Comparison of ENCODE assay signal across 20 mouse cellular contexts in the genomic region with DNA sequence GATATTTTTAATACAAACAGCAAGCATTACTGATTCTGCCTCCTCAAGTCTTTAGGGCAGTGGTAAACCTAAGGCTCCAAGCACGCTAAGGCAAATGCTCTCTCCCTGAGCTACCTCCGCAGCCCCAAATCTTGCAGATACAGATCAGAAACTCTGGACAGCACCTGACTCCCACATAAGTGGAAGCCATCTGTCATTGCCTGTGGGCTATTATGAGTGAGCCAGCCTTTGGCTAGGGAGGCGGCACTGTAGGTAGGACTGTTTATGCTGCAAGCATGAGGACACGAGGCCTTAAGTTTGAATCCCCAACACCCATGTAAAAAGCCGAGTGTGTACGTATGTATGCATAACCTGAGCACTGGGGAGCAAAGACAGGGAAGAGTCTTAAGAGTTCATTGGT. TPM values are rescaled to one million over a fixed set of nuclear protein-coding genes. Genes with fewer than 3 reads are reported as not detected.
DNase-seq lines count a peak whose midpoint lies in the region.
"Had no signal": no experiment of that assay in that cellular context is flagged by ENCODE, and none has a peak within 500 bp of the region (broad histone marks: within the 10 kb centered on the region; RNA-seq: fewer than 3 reads in every experiment).

No protein-coding gene starts in this region.

- no peak overlapping the region for H3K4me3 ChIP-seq in forebrain, embryonic 10.5 days
- H3K4me3 ChIP-seq: limb, embryonic 12.5 days; liver, embryonic 13.5 days had no signal

- H3K4me1 ChIP-seq in forebrain, embryonic 10.5 days, result no peaks in the 10 kb centered on the region
- H3K4me1 ChIP-seq: liver, embryonic 13.5 days had no signal

- no peak overlapping the region for H3K27ac ChIP-seq in forebrain, embryonic 10.5 days
- H3K27ac ChIP-seq: limb, embryonic 12.5 days; liver, embryonic 13.5 days; macrophage had no signal

- 92% methylated on average over 6 of the region's 6 CpGs for WGBS in forebrain, embryonic 10.5 days

- no peaks in the 10 kb centered on the region for H3K27me3 ChIP-seq in forebrain, embryonic 10.5 days (ENCODE audit: poor library complexity, severe bottlenecking)
- H3K27me3 ChIP-seq: CH12.LX; limb, embryonic 12.5 days; liver, embryonic 13.5 days had no signal

- no peaks in the 10 kb centered on the region for H3K36me3 ChIP-seq in forebrain, embryonic 10.5 days (replicated peaks)
- H3K36me3 ChIP-seq: limb, embryonic 12.5 days; liver, embryonic 13.5 days had no signal

- no peaks in the 10 kb centered on the region for H3K9me3 ChIP-seq in forebrain, embryonic 10.5 days
- H3K9me3 ChIP-seq: limb, embryonic 12.5 days; liver, embryonic 13.5 days had no signal

- peak; percentile 53 to 71 for DNase-seq in frontal cortex, adult 2 months (ENCODE audit: extremely low spot score in 1 of 2, low spot score in 1 of 2)
- no peak for DNase-seq in frontal cortex, postnatal 25 days (ENCODE audit: low spot score in 2 of 2)
- peak; percentile 61 to 67 for DNase-seq in right cerebral cortex, adult 2 months (ENCODE audit: low spot score in 2 of 2)
- no peak for DNase-seq in right cerebral cortex, postnatal 4 days
- DNase-seq in cerebellum, adult 9-10 months, result peak; percentile 71
- peak; percentile 74 for DNase-seq in telencephalon, adult 2 months (ENCODE audit: low read depth, low spot score)
- no peak for DNase-seq in lung, postnatal 25 days (ENCODE audit: low spot score)
- DNase-seq in forebrain, embryonic 10.5 days (ENCODE audit: extremely low spot score, low spot score), result no peak
- DNase-seq: adrenal gland, postnatal 36 days; forebrain, postnatal 0 days; gastrocnemius, postnatal 36 days; kidney, adult 2 months; kidney, postnatal 25 days; liver, embryonic 13.5 days; lung, embryonic 14.5 days; retina, postnatal 1 day had no signal

RNA-seq across cellular contexts. Expression of gene Tmem245, which starts 16.4 kb away (rescaled TPM):
- polyA plus RNA-seq in frontal cortex, adult 2 months (2012; rRNA removed), result 13.7 and 14.1 TPM in 2 replicates
- polyA plus RNA-seq in forebrain, embryonic 10.5 days (2016; fragmentation: Nextera tagmentation; extraction: Ambion mirVana), result 11.1 and 13.2 TPM in 2 replicates

RNA-seq across cellular contexts. Expression of gene Frrs1l, which starts 26.5 kb away (rescaled TPM):
- polyA plus RNA-seq in frontal cortex, adult 2 months (2012; rRNA removed), result 78.7 and 79.7 TPM in 2 replicates
- 1.4 and 1.5 TPM in 2 replicates for polyA plus RNA-seq in forebrain, embryonic 10.5 days (2016; fragmentation: Nextera tagmentation; extraction: Ambion mirVana)
- polyA plus RNA-seq: macrophage; thymus, postnatal 0 days had no signal

Comparison
In these comparisons a context has a peak if more than half of its experiments do, and no peak if none do; other contexts are left out.
1. DNase-seq: peak in frontal cortex, adult 2 months (2 of 2), right cerebral cortex, adult 2 months (2 of 2), cerebellum, adult 9-10 months (single experiment) and telencephalon, adult 2 months (single experiment); none in frontal cortex, postnatal 25 days (0 of 2), right cerebral cortex, postnatal 4 days (single experiment), lung, postnatal 25 days (single experiment) and forebrain, embryonic 10.5 days (single experiment).
2. RNA of gene Frrs1l, which starts 26.5 kb away (polyA plus RNA-seq): 78.7 to 79.7 TPM in frontal cortex, adult 2 months; 1.4 to 1.5 TPM in forebrain, embryonic 10.5 days; every median in the first group is over 10 times any median in the second.